ENCODE assay signal across 7 mouse cellular contexts in genomic region chr2:91114781-91115577, GRCm38 (mm10). TPM values are rescaled to one million over a fixed set of nuclear protein-coding genes. Genes with fewer than 3 reads are reported as not detected.
A peak's percentile ranks its signal among the peaks of the same experiment; 100 is the strongest.
DNase-seq lines count a peak whose midpoint lies in the region; ATAC-seq and TF ChIP-seq lines count a peak whose summit lies in the region.

No protein-coding gene starts in this region.

- peak overlapping the region; percentile 53 for H3K9ac ChIP-seq in intestine, postnatal 0 days (ENCODE audit: low read depth, low read length)
- H3K9ac ChIP-seq in midbrain, embryonic 13.5 days (replicated peaks), result peak overlapping the region; percentile 61

- H3K36me3 ChIP-seq in intestine, postnatal 0 days (ENCODE audit: control insufficient read depth, insufficient read depth), result no peaks in the 10 kb centered on the region
- no peaks in the 10 kb centered on the region for H3K36me3 ChIP-seq in midbrain, embryonic 13.5 days

- intact Hi-C loops in gastrocnemius, postnatal 36 days (cut with DNase I), result loop anchor here (1.0 to 5.0 kb wide), 3 partner anchors 79 to 367 kb away; no protein-coding TSS in a partner anchor
- intact Hi-C loops in left cerebral cortex, postnatal 36 days (cut with DNase I), result loop anchor here (5.0 kb wide), 3 partner anchors 67 to 367 kb away; partner anchors contain the start of gene Madd

- H3K4me3 ChIP-seq in intestine, postnatal 0 days (ENCODE audit: low read depth, low read length), result peak overlapping the region; percentile 40
- peak overlapping the region; percentile 37 for H3K4me3 ChIP-seq in midbrain, embryonic 13.5 days (replicated peaks)

- no peaks in the 10 kb centered on the region; the same call in none of the 2 replicates for H3K27me3 ChIP-seq in intestine, postnatal 0 days (replicated peaks; ENCODE audit: control insufficient read depth, insufficient read depth, low read length)
- H3K27me3 ChIP-seq in midbrain, embryonic 13.5 days, result 0 out of 2 replicates have a peak, but pooled peaks cover 5% of the 10 kb centered on the region

- ATAC-seq in intestine, postnatal 0 days, result peak; percentile 82
- ATAC-seq in midbrain, embryonic 13.5 days, result peak; percentile 75

- H3K27ac ChIP-seq in intestine, postnatal 0 days (ENCODE audit: low read depth, low read length), result no peak overlapping the region
- no peak overlapping the region for H3K27ac ChIP-seq in midbrain, embryonic 13.5 days

- 0 out of 2 replicates have a peak, but pooled peaks cover 3% of the 10 kb centered on the region for H3K4me1 ChIP-seq in intestine, postnatal 0 days (replicated peaks; ENCODE audit: control insufficient read depth, insufficient read depth, low read length)
- H3K4me1 ChIP-seq in midbrain, embryonic 13.5 days (replicated peaks), result peaks cover 10% of the 10 kb centered on the region

- WGBS in intestine, postnatal 0 days, result 13% methylated on average over 41 of the region's 42 CpGs
- 7% methylated on average over 42 of the region's 42 CpGs for WGBS in midbrain, embryonic 13.5 days

- H3K9me3 ChIP-seq in intestine, postnatal 0 days (ENCODE audit: control insufficient read depth), result no peaks in the 10 kb centered on the region
- H3K9me3 ChIP-seq in midbrain, embryonic 13.5 days, result no peaks in the 10 kb centered on the region

- peak; percentile 100 for TF ChIP-seq CTCF in intestine, postnatal 0 days (IDR thresholded peaks at IDR 0.05; ENCODE audit: low read depth)

- H3K4me2 ChIP-seq in intestine, postnatal 0 days (replicated peaks; ENCODE audit: low read depth), result peak overlapping the region; percentile 91
- peak overlapping the region; percentile 67 for H3K4me2 ChIP-seq in midbrain, embryonic 13.5 days (replicated peaks)

- peak; percentile 96 to 99 for DNase-seq in adrenal gland, adult (ENCODE audit: inconsistent age in 2 of 2, low spot score in 1 of 2)
- DNase-seq in embryo, embryonic 10.5 days (ENCODE audit: low spot score), result peak; percentile 97
- peak; percentile 95 to 97 for DNase-seq in gastrocnemius, postnatal 36 days
- DNase-seq in left cerebral cortex, postnatal 36 days (ENCODE audit: low spot score in 2 of 2), result peak; percentile 91
- DNase-seq in spleen, postnatal 10 days (ENCODE audit: low spot score in 2 of 2), result peak; percentile 41 to 82

RNA-seq across cellular contexts. Expression of gene Mybpc3, which starts 3.0 kb away (rescaled TPM):
- not detected for total RNA-seq in gastrocnemius, postnatal 36 days (2021)
- not detected in 2 replicates for polyA plus RNA-seq in intestine, postnatal 0 days (2015; fragmentation: Nextera tagmentation; extraction: Ambion mirVana)
- under 1 TPM; 0.41 to 0.81 TPM for total RNA-seq in left cerebral cortex, postnatal 36 days (2021)
- polyA plus RNA-seq in midbrain, embryonic 13.5 days (2015; fragmentation: Nextera tagmentation; extraction: Ambion mirVana), result not detected in 2 replicates

RNA-seq across cellular contexts. Expression of gene Spi1, which starts 32.8 kb away (rescaled TPM):
- 1 to 10 TPM in 1 of 2 experiments, under 1 TPM in 1; 0.91 to 1.1 TPM for total RNA-seq in gastrocnemius, postnatal 36 days (2021)
- 5.1 and 7.3 TPM in 2 replicates for polyA plus RNA-seq in intestine, postnatal 0 days (2015; fragmentation: Nextera tagmentation; extraction: Ambion mirVana)
- total RNA-seq in left cerebral cortex, postnatal 36 days (2021), result 1 to 10 TPM; 4.1 to 5.5 TPM
- 1.8 and 3.0 TPM in 2 replicates for polyA plus RNA-seq in midbrain, embryonic 13.5 days (2015; fragmentation: Nextera tagmentation; extraction: Ambion mirVana)

RNA-seq across cellular contexts. Expression of gene Slc39a13, which starts 44.8 kb away (rescaled TPM):
- total RNA-seq in gastrocnemius, postnatal 36 days (2021), result 10 to 100 TPM; 21.1 to 21.7 TPM
- polyA plus RNA-seq in intestine, postnatal 0 days (2015; fragmentation: Nextera tagmentation; extraction: Ambion mirVana), result 12.6 and 15.0 TPM in 2 replicates
- 10 to 100 TPM; 27.6 to 36.6 TPM for total RNA-seq in left cerebral cortex, postnatal 36 days (2021)
- polyA plus RNA-seq in midbrain, embryonic 13.5 days (2015; fragmentation: Nextera tagmentation; extraction: Ambion mirVana), result 25.0 and 29.4 TPM in 2 replicates
